Mouse (Mus musculus) WW6 (cell line): ENCODE measurements around the gene Erc1.

ENCODE experiments used
- DNase-seq: peaks from one replicate; pipeline ENCODE4 v3.0.0-alpha.2; 2013; ENCODE audit warnings: low read depth, low spot score

The Erc1 gene

GRCm38 (mm10) chr6:119521931-119522391, 326.0 kb downstream of the Erc1 start:
- DNase-seq = no peak

- no peak for DNase-seq
Observed at GRCm38 (mm10) chr6:119521482-119521900, 326.5 kb downstream of the Erc1 start.
